27 mouse cellular contexts compared by ENCODE assay signal in the genomic region with DNA sequence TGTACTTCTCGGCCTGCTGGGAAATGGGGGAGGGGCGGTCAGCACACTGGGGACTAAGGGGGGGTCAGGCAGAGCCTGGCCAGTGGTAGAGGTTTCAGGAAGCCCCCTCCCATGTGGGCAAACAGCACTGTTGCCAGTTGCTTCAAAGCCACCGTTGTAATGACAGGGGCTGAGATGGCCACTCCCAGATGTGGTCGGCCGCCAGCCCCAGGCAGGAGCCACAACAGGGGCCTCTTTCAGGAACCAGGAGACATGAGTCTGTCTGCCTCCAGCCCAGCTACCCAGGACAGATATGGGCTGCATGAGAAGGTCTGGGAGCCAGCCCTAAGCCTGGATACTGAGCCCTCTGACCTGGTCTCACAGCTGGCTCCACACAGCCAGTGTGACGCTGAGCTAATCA. TPM values are rescaled to one million over a fixed set of nuclear protein-coding genes. Genes with fewer than 3 reads are reported as not detected.
DNase-seq lines count a peak whose midpoint lies in the region; ATAC-seq and TF ChIP-seq lines count a peak whose summit lies in the region.
"Had no signal": no experiment of that assay in that cellular context is flagged by ENCODE, and none has a peak within 500 bp of the region (broad histone marks: within the 10 kb centered on the region; RNA-seq: fewer than 3 reads in every experiment).

No protein-coding gene starts in this region.

- WGBS in intestine, embryonic 16.5 days: 33% methylated on average over 6 of the region's 6 CpGs
- WGBS in intestine, postnatal 0 days: 39% methylated on average over 6 of the region's 6 CpGs
- WGBS in embryonic facial prominence, embryonic 10.5 days: 24% methylated on average over 6 of the region's 6 CpGs
- 30% methylated on average over 6 of the region's 6 CpGs for WGBS in embryonic facial prominence, embryonic 15.5 days
- WGBS in liver, embryonic 11.5 days: 17% methylated on average over 6 of the region's 6 CpGs

- H3K9me3 ChIP-seq in intestine, embryonic 16.5 days (ENCODE audit: control insufficient read depth, low read length): no peaks in the 10 kb centered on the region
- no peaks in the 10 kb centered on the region for H3K9me3 ChIP-seq in intestine, postnatal 0 days (ENCODE audit: control insufficient read depth)
- no peaks in the 10 kb centered on the region for H3K9me3 ChIP-seq in embryonic facial prominence, embryonic 10.5 days
- H3K9me3 ChIP-seq in embryonic facial prominence, embryonic 15.5 days (replicated peaks): no peaks in the 10 kb centered on the region
- H3K9me3 ChIP-seq in liver, embryonic 11.5 days (ENCODE audit: control insufficient read depth, low read length): no peaks in the 10 kb centered on the region
- H3K9me3 ChIP-seq: heart, embryonic 10.5 days; hindbrain, embryonic 12.5 days; neural tube, embryonic 13.5 days had no signal

- peaks cover 10% of the 10 kb centered on the region; the same call in 1 of the 2 replicates for H3K4me1 ChIP-seq in intestine, embryonic 16.5 days (ENCODE audit: control insufficient read depth, insufficient read depth, low read length)
- H3K4me1 ChIP-seq in intestine, postnatal 0 days (replicated peaks; ENCODE audit: control insufficient read depth, insufficient read depth, low read length): 0 out of 2 replicates have a peak, but pooled peaks cover 5% of the 10 kb centered on the region
- H3K4me1 ChIP-seq in embryonic facial prominence, embryonic 10.5 days: peaks cover 52% of the 10 kb centered on the region
- H3K4me1 ChIP-seq in embryonic facial prominence, embryonic 15.5 days: peaks cover 51% of the 10 kb centered on the region
- peaks cover 26% of the 10 kb centered on the region for H3K4me1 ChIP-seq in liver, embryonic 11.5 days (replicated peaks; ENCODE audit: control insufficient read depth, insufficient read depth, low read length)

- H3K4me3 ChIP-seq in intestine, embryonic 16.5 days (ENCODE audit: low read length): no peak overlapping the region
- H3K4me3 ChIP-seq in intestine, postnatal 0 days (ENCODE audit: low read depth, low read length): no peak overlapping the region
- H3K4me3 ChIP-seq in embryonic facial prominence, embryonic 10.5 days: no peak overlapping the region
- no peak overlapping the region for H3K4me3 ChIP-seq in embryonic facial prominence, embryonic 15.5 days (replicated peaks)
- no peak overlapping the region for H3K4me3 ChIP-seq in liver, embryonic 11.5 days (ENCODE audit: low read depth, low read length)
- H3K4me3 ChIP-seq: gastrocnemius, adult 2 months; heart, embryonic 10.5 days; hindbrain, embryonic 12.5 days; layer of hippocampus, adult 2 months; myocyte; neural tube, embryonic 13.5 days had no signal

- no peak overlapping the region for H3K4me2 ChIP-seq in intestine, embryonic 16.5 days (ENCODE audit: low read depth, low read length)
- no peak overlapping the region for H3K4me2 ChIP-seq in intestine, postnatal 0 days (replicated peaks; ENCODE audit: low read depth)
- H3K4me2 ChIP-seq in embryonic facial prominence, embryonic 15.5 days (replicated peaks): no peak overlapping the region; the same call in 1 of the 2 replicates
- H3K4me2 ChIP-seq in liver, embryonic 11.5 days: peak overlapping the region; percentile 22; the same call in 1 of the 2 replicates
- H3K4me2 ChIP-seq: hindbrain, embryonic 12.5 days; neural tube, embryonic 13.5 days had no signal

- H3K27ac ChIP-seq in intestine, embryonic 16.5 days (ENCODE audit: low read length): no peak overlapping the region
- no peak overlapping the region for H3K27ac ChIP-seq in intestine, postnatal 0 days (ENCODE audit: low read depth, low read length)
- peak overlapping the region; percentile 44 for H3K27ac ChIP-seq in embryonic facial prominence, embryonic 10.5 days (replicated peaks)
- H3K27ac ChIP-seq in embryonic facial prominence, embryonic 15.5 days (replicated peaks): peak overlapping the region; percentile 55; the same call in 1 of the 2 replicates
- H3K27ac ChIP-seq in liver, embryonic 11.5 days (ENCODE audit: low read depth, low read length): no peak overlapping the region
- H3K27ac ChIP-seq: gastrocnemius, adult 2 months; heart, embryonic 10.5 days; hindbrain, embryonic 12.5 days; layer of hippocampus, adult 2 months; neural tube, embryonic 13.5 days had no signal

- H3K27me3 ChIP-seq in intestine, embryonic 16.5 days (replicated peaks; ENCODE audit: control insufficient read depth, insufficient read depth, low read length): no peaks in the 10 kb centered on the region; the same call in 1 of the 2 replicates
- peaks cover 4% of the 10 kb centered on the region; the same call in 1 of the 2 replicates for H3K27me3 ChIP-seq in intestine, postnatal 0 days (replicated peaks; ENCODE audit: control insufficient read depth, insufficient read depth, low read length)
- peaks cover 53% of the 10 kb centered on the region for H3K27me3 ChIP-seq in embryonic facial prominence, embryonic 10.5 days (replicated peaks; ENCODE audit: low read depth, poor library complexity, severe bottlenecking)
- peaks cover 3% of the 10 kb centered on the region for H3K27me3 ChIP-seq in embryonic facial prominence, embryonic 15.5 days
- H3K27me3 ChIP-seq in liver, embryonic 11.5 days (replicated peaks; ENCODE audit: control insufficient read depth, insufficient read depth, low read length): peaks cover 8% of the 10 kb centered on the region; the same call in 1 of the 2 replicates

- peak; percentile 31 for DNase-seq in embryonic facial prominence, embryonic 10.5 days (ENCODE audit: low spot score)
- no peak for DNase-seq in liver, embryonic 11.5 days (ENCODE audit: low spot score)
- DNase-seq in urinary bladder, postnatal 4 days (ENCODE audit: low spot score in 2 of 2): no peak
- no peak for DNase-seq in gastrocnemius, adult 18-20 months (ENCODE audit: low spot score)
- DNase-seq: adrenal gland, adult 8-10 months; cerebellum, adult 18-20 months; gastrocnemius, adult 2 months; heart, postnatal 10 days; kidney, adult 9 months; kidney, postnatal 14 days; lung, adult 2 months; lung, postnatal 14 days; right cerebral cortex, postnatal 4 days; thymus, adult 18-20 months; thymus, postnatal 4 days had no signal

- ATAC-seq in intestine, embryonic 16.5 days: no peak
- ATAC-seq in intestine, postnatal 0 days: no peak
- peak; percentile 68 for ATAC-seq in embryonic facial prominence, embryonic 15.5 days (ENCODE audit: insufficient number of reproducible peaks, low FRiP score, low TSS enrichment, low read depth)
- ATAC-seq in liver, embryonic 11.5 days (replicated peaks; ENCODE audit: low FRiP score): no peak
- no peak for ATAC-seq in cerebellum, adult (ENCODE audit: insufficient number of reproducible peaks, low FRiP score, low TSS enrichment)
- ATAC-seq: activated CD4-positive, CD25-positive, alpha-beta regulatory T cell, adult 4 months; inflammation-experienced regulatory T-cells, adult 6 months; midbrain, embryonic 16.5 days had no signal

- no peaks in the 10 kb centered on the region for H3K36me3 ChIP-seq in intestine, embryonic 16.5 days (ENCODE audit: control insufficient read depth, insufficient read depth, low read length)
- no peaks in the 10 kb centered on the region for H3K36me3 ChIP-seq in intestine, postnatal 0 days (ENCODE audit: control insufficient read depth, insufficient read depth)
- no peaks in the 10 kb centered on the region for H3K36me3 ChIP-seq in embryonic facial prominence, embryonic 10.5 days (replicated peaks)
- H3K36me3 ChIP-seq in embryonic facial prominence, embryonic 15.5 days: no peaks in the 10 kb centered on the region
- no peaks in the 10 kb centered on the region for H3K36me3 ChIP-seq in liver, embryonic 11.5 days (ENCODE audit: control insufficient read depth, insufficient read depth, low read length)
- H3K36me3 ChIP-seq: heart, embryonic 10.5 days; hindbrain, embryonic 12.5 days; neural tube, embryonic 13.5 days had no signal

- peak overlapping the region; percentile 25; the same call in 1 of the 2 replicates for H3K9ac ChIP-seq in intestine, embryonic 16.5 days (ENCODE audit: low read depth, low read length)
- H3K9ac ChIP-seq in intestine, postnatal 0 days (ENCODE audit: low read depth, low read length): no peak overlapping the region
- H3K9ac ChIP-seq in embryonic facial prominence, embryonic 15.5 days: no peak overlapping the region
- no peak overlapping the region for H3K9ac ChIP-seq in liver, embryonic 11.5 days (ENCODE audit: low read depth, low read length)
- H3K9ac ChIP-seq: hindbrain, embryonic 12.5 days; neural tube, embryonic 13.5 days had no signal

- TF ChIP-seq CTCF in intestine, postnatal 0 days (IDR thresholded peaks at IDR 0.05; ENCODE audit: low read depth): no peak

RNA-seq across cellular contexts. Expression of a gene that starts 13.3 kb away (rescaled TPM):
- 0.73 and 0.93 TPM in 2 replicates for polyA plus RNA-seq in intestine, embryonic 16.5 days (2015; fragmentation: Nextera tagmentation; extraction: Ambion mirVana)
- 0.70 and 1.0 TPM in 2 replicates for polyA plus RNA-seq in intestine, postnatal 0 days (2015; fragmentation: Nextera tagmentation; extraction: Ambion mirVana)
- polyA plus RNA-seq in embryonic facial prominence, embryonic 10.5 days (2016; fragmentation: Nextera tagmentation; extraction: Ambion mirVana): 0.75 and 0.91 TPM in 2 replicates
- 14.6 and 15.0 TPM in 2 replicates for polyA plus RNA-seq in embryonic facial prominence, embryonic 15.5 days (2015; fragmentation: Nextera tagmentation; extraction: Ambion mirVana)
- 0.56 and 0.78 TPM in 2 replicates for polyA plus RNA-seq in liver, embryonic 11.5 days (2014; fragmentation: Nextera tagmentation; extraction: Ambion mirVana)
- total RNA-seq in gastrocnemius, adult 18-20 months (2021): 1 to 10 TPM; 1.8 to 2.1 TPM

RNA-seq across cellular contexts. Expression of a gene that starts 45.9 kb away (rescaled TPM):
- polyA plus RNA-seq in intestine, embryonic 16.5 days (2015; fragmentation: Nextera tagmentation; extraction: Ambion mirVana): 100 and 103 TPM in 2 replicates
- polyA plus RNA-seq in intestine, postnatal 0 days (2015; fragmentation: Nextera tagmentation; extraction: Ambion mirVana): 111 and 115 TPM in 2 replicates
- polyA plus RNA-seq in embryonic facial prominence, embryonic 10.5 days (2016; fragmentation: Nextera tagmentation; extraction: Ambion mirVana): 75.1 and 79.0 TPM in 2 replicates
- 287 and 358 TPM in 2 replicates for polyA plus RNA-seq in embryonic facial prominence, embryonic 15.5 days (2015; fragmentation: Nextera tagmentation; extraction: Ambion mirVana)
- 51.3 and 53.4 TPM in 2 replicates for polyA plus RNA-seq in liver, embryonic 11.5 days (2014; fragmentation: Nextera tagmentation; extraction: Ambion mirVana)
- 1 to 10 TPM; 7.2 to 8.7 TPM for total RNA-seq in gastrocnemius, adult 18-20 months (2021)

Comparison
In these comparisons a context has a peak if more than half of its experiments do, and no peak if none do; other contexts are left out.
1. H3K27ac ChIP-seq: peak in embryonic facial prominence, embryonic 10.5 days (single experiment) and embryonic facial prominence, embryonic 15.5 days (single experiment); none in intestine, embryonic 16.5 days (single experiment), intestine, postnatal 0 days (single experiment) and liver, embryonic 11.5 days (single experiment).